Mouse (Mus musculus) heart, embryonic 15.5 days (tissue): ENCODE measurements around the gene Atg9b. TPM values are rescaled to one million over a fixed set of nuclear protein-coding genes. Genes with fewer than 3 reads are reported as not detected.
A peak's percentile ranks its signal among the peaks of the same experiment; 100 is the strongest.

ENCODE experiments used
- ATAC-seq: fragments of 200-750 bp; cut with Nextera tagmentation; replicated peaks from 2 replicates; pipeline ENCODE4 v1.8.0; 2017; ENCODE audit warnings: low read depth, moderate TSS enrichment; ENCODE audit not compliant: insufficient number of reproducible peaks, insufficient read depth, low FRiP score
- H3K27ac ChIP-seq: fragments of 300-500 bp; sonication (generic); 2 replicates; pipeline ENCODE4 v1.5.1; 2015; ENCODE audit warnings: mild to moderate bottlenecking, inconsistent platforms
- H3K27me3 ChIP-seq: fragments of 300-500 bp; sonication (generic); 2 replicates; pipeline ENCODE4 v1.6.1; 2015; ENCODE audit warnings: inconsistent platforms
- H3K36me3 ChIP-seq: fragments of 300-500 bp; sonication (generic); 2 replicates; pipeline ENCODE4 v1.6.1; 2015; ENCODE audit warnings: mild to moderate bottlenecking, inconsistent platforms
- H3K4me1 ChIP-seq: fragments of 300-500 bp; sonication (generic); replicated peaks from 2 replicates; pipeline ENCODE4 v1.6.1; 2015; ENCODE audit warnings: inconsistent platforms
- H3K4me2 ChIP-seq: fragments of 300-500 bp; sonication (generic); 2 replicates; pipeline ENCODE4 v1.6.1; 2015; ENCODE audit warnings: inconsistent platforms, mild to moderate bottlenecking, moderate library complexity
- H3K4me3 ChIP-seq: fragments of 300-500 bp; sonication (generic); 2 replicates; pipeline ENCODE4 v1.5.1; 2015; ENCODE audit warnings: mild to moderate bottlenecking, inconsistent platforms
- H3K9ac ChIP-seq: fragments of 300-500 bp; sonication (generic); 2 replicates; pipeline ENCODE4 v1.6.1; 2015; ENCODE audit warnings: mild to moderate bottlenecking, inconsistent platforms
- H3K9me3 ChIP-seq: fragments of 300-500 bp; sonication (generic); replicated peaks from 2 replicates; pipeline ENCODE4 v1.6.1; 2016; ENCODE audit warnings: inconsistent platforms
- WGBS: fragments of 180-500 bp; shearing (Covaris S2); methylation state at CpG from one replicate; pipeline ENCODE4 v1.1.7; 2015; ENCODE audit warnings: mixed read lengths; 5-methylcytosine and 5-hydroxymethylcytosine counted together
- polyA plus RNA-seq: library from polyadenylated mRNA; unstranded; fragments of >200 nt; fragmentation: Nextera tagmentation; extraction: Ambion mirVana; gene quantifications from 2 replicates; pipeline ENCODE4 v1.2.1, GENCODE M21; 2015

The Atg9b gene
- polyA plus RNA-seq, 1 experiment from 2014 or later = 0.81 TPM

DNA sequence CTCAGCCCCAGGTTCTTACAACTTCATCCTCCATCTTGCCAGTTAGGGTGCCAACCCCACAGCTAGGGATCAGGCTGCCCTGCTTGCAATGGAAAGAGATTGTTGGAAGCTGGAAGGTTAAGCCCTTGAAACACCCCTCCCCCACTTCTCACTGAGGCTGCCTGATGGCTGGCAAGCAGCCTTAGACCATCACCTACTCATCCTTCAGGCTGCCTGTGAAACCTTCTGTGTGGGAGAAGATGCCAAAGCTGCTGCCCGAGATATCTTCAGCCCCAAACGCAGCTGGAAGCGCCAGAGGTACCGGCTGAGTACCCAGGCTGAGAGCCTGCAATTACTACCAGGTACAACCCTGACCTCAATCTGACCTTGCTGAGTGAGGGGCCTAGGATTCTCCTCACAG is 12.4 kb downstream of the Atg9b start:
- Histone ChIP-seq H3K27ac (no peak overlapping the region), H3K4me1 (peaks cover 34% of the 10 kb centered on the region), H3K9ac (no peak overlapping the region)

DNA sequence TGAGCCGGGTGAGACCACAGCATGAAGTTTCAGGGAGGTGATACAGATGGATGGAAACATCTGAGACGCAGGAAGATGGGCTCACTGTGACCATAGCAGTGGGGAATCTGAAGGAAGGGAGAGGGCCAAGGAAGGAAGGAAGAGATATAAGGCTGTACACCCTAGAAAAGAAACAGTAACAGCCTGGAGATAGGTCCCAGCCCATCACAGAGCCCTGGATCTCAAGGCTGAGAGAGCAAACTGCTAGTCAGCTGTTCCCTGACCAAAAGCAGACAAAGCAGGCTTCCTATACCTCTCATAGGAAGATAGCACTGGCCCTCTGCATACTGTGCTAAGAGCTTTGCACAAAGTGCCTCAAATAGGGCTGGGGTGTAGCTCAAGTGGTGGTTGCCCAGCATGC is 13.2 kb downstream of the Atg9b start:
- Histone ChIP-seq H3K9ac (no peak overlapping the region), H3K4me1 (peaks cover 32% of the 10 kb centered on the region)
- ATAC-seq = no peak

More for the DNA sequence above, 12.4 kb downstream of the Atg9b start:
- Histone ChIP-seq H3K4me2 (no peak overlapping the region), H3K36me3 (no peaks in the 10 kb centered on the region), H3K4me3 (no peak overlapping the region), H3K27me3 (no peaks in the 10 kb centered on the region), H3K9me3 (no peaks in the 10 kb centered on the region)
- ATAC-seq = no peak
- WGBS = 58% methylated on average over 4 of the region's 4 CpGs

DNA sequence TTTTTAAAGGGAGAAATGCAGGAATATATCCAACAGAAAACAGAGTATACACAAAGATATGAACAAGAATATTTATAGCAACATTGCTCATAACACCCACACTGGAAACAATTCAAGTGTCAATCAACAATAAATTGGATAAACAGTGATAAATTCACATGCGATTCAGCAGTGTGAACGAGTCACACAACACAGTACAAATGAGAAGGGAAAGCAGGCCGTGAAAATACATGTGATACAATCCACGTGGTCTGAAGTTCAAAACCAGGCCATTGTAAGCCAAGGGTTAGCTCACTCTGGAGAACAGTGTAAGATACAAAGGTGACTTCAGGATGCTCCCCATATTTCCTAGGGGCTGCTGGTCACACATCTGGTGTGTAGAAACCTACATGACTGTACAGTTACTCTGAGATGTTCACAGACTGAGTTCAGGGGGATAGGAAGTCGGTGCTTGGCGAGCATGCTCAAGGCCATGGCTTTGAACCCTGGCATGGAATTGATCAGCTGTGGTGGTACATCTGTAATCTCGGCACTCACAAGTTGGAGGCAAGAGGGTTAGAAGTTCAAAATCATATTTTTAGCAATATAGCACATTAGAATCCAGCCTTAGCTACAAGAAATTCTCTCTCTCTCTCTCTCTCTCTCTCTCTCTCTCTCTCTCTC is 17.1 kb downstream of the Atg9b start:
- WGBS = 41% methylated on average over 7 of the region's 7 CpGs
- Histone ChIP-seq H3K4me2 (no peak overlapping the region), H3K4me3 (no peak overlapping the region), H3K9ac (no peak overlapping the region), H3K27me3 (no peaks in the 10 kb centered on the region), H3K9me3 (no peaks in the 10 kb centered on the region), H3K36me3 (no peaks in the 10 kb centered on the region), H3K27ac (peak overlapping the region; percentile 5; the same call in 1 of the 2 replicates), H3K4me1 (peaks cover 22% of the 10 kb centered on the region)
- ATAC-seq = no peak

More for the DNA sequence above, 13.2 kb downstream of the Atg9b start:
- Histone ChIP-seq H3K27me3 (no peaks in the 10 kb centered on the region), H3K36me3 (no peaks in the 10 kb centered on the region), H3K4me3 (no peak overlapping the region), H3K4me2 (no peak overlapping the region), H3K9me3 (no peaks in the 10 kb centered on the region), H3K27ac (no peak overlapping the region)
- 73% methylated on average over 2 of the region's 2 CpGs for WGBS

DNA sequence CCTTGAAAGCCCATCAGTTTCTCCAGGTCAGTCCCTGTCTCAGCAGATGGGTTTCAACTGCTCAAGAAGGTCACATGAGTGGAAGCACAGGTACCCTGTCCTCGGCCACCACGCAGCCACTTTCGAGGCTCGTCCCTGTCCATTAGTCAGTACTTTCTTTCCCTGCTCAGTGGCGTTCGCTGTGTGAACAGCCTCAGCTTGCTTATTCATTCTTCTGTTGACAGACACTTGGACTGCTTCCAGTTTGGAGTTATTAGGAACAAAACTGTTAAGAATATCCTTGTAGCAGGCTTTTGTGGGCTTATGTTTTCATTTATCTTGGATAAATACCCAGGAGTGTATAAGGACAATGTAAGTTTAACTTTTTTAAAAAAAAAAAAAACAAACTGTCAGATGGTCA is 17.7 kb downstream of the Atg9b start:
- 0 out of 2 replicates have a peak, but pooled peaks have one; percentile 8 for ATAC-seq
- H3K9ac ChIP-seq = no peak overlapping the region
- H3K9me3 ChIP-seq = no peaks in the 10 kb centered on the region
- peak overlapping the region; percentile 63 for H3K27ac ChIP-seq
- no peak overlapping the region for H3K4me2 ChIP-seq
- H3K4me3 ChIP-seq = no peak overlapping the region
- H3K36me3 ChIP-seq = no peaks in the 10 kb centered on the region
- H3K27me3 ChIP-seq = no peaks in the 10 kb centered on the region
- WGBS = 22% methylated on average over 6 of the region's 6 CpGs
- peaks cover 16% of the 10 kb centered on the region for H3K4me1 ChIP-seq

DNA sequence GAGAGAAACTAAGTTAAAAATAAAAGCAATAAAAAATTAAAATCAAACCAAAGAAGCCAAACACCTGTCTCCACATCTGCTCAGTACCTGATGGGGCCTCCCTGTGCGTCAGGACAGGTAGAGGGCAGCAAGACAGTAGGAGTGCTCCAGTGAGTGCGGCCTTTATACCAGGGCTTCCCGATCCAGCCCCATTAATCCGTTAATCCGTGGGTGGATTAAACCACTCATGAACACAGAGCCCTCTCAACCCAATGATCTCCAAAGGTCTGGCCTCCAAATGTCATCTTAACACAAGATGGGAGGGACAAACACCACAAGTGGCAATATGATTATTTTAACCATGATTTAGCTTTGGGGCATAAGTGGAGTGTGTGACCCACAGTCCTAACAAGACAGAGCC is 18.1 kb downstream of the Atg9b start:
- Histone ChIP-seq H3K27me3 (no peaks in the 10 kb centered on the region), H3K27ac (peak overlapping the region; percentile 63), H3K4me1 (peaks cover 16% of the 10 kb centered on the region), H3K36me3 (no peaks in the 10 kb centered on the region), H3K9me3 (no peaks in the 10 kb centered on the region), H3K4me3 (no peak overlapping the region), H3K9ac (no peak overlapping the region), H3K4me2 (no peak overlapping the region)
- WGBS = 77% methylated on average over 5 of the region's 5 CpGs
- no peak for ATAC-seq

DNA sequence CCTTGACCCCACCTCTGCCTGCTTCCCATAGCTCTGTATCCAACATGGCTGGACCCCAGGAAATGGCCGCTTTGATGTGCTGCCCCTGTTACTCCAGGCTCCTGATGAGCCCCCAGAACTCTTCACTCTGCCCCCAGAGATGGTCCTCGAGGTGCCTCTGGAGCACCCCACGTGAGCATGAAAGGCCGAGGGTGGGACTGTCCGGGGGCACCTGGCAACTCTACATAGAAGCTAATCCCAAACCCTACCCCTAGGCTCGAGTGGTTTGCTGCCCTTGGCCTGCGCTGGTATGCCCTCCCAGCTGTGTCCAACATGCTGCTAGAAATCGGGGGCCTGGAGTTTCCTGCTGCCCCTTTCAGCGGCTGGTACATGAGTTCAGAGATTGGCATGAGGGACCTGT is 22.2 kb downstream of the Atg9b start:
- WGBS = 84% methylated on average over 9 of the region's 9 CpGs
- H3K4me3 ChIP-seq = no peak overlapping the region
- H3K27ac ChIP-seq = no peak overlapping the region
- H3K36me3 ChIP-seq = no peaks in the 10 kb centered on the region
- no peak overlapping the region for H3K9ac ChIP-seq
- no peaks in the 10 kb centered on the region for H3K27me3 ChIP-seq
- H3K4me2 ChIP-seq = no peak overlapping the region
- no peak for ATAC-seq
- H3K9me3 ChIP-seq = no peaks in the 10 kb centered on the region
- peaks cover 20% of the 10 kb centered on the region for H3K4me1 ChIP-seq

DNA sequence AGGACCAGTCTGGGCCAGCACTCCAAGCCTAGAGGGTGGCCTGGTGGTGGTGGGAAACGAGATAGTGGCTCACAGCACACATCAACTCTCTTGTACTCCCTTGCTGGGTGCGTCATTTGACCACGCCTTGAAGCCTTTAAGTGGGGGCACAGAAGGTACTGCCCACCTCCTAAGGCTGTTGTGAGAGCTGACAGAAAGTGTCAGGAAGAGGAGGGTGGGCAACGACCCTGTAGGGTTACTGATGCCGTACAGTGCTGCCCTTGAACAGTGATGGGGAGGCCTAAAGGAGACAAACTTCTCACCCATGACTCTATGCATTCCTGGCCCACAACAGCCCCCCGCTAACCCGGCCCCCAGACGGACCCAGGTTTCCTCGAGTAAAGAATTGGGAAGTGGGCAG is 25.5 kb downstream of the Atg9b start:
- Histone ChIP-seq H3K4me1 (peaks cover 9% of the 10 kb centered on the region), H3K36me3 (no peaks in the 10 kb centered on the region), H3K4me2 (peak overlapping the region; percentile 49), H3K27me3 (no peaks in the 10 kb centered on the region), H3K9ac (no peak overlapping the region), H3K9me3 (no peaks in the 10 kb centered on the region), H3K4me3 (peak overlapping the region; percentile 48; the same call in 1 of the 2 replicates), H3K27ac (no peak overlapping the region)
- ATAC-seq = no peak
- 70% methylated on average over 9 of the region's 9 CpGs for WGBS

DNA sequence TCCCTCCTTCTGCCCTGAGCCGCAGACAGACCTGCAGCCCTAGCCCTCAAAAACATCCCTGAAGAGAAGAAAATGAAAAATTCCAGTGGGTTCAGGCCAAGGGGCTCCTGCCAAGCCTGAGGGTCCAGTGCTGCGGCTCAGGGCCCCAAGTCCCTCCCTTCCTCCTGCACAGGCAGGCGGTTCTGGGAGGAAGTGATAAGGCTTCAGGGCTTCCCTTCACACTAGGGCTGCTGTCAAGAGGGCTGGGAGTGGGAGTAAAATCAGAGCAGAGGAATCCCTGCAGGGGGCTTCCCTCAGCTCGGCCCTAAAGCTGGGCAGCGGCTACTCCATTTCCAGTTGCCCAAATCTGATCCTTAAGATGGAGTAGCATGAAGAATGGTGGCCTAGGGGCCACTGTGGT is 26.4 kb downstream of the Atg9b start:
- Histone ChIP-seq H3K27me3 (no peaks in the 10 kb centered on the region), H3K27ac (peak overlapping the region; percentile 79), H3K4me2 (peak overlapping the region; percentile 49), H3K9ac (peak overlapping the region; percentile 52), H3K9me3 (no peaks in the 10 kb centered on the region), H3K4me1 (peaks cover 11% of the 10 kb centered on the region), H3K36me3 (no peaks in the 10 kb centered on the region), H3K4me3 (peak overlapping the region; percentile 48)
- WGBS = 12% methylated on average over 5 of the region's 5 CpGs
- ATAC-seq = peak; percentile 47; the same call in 1 of the 2 replicates

DNA sequence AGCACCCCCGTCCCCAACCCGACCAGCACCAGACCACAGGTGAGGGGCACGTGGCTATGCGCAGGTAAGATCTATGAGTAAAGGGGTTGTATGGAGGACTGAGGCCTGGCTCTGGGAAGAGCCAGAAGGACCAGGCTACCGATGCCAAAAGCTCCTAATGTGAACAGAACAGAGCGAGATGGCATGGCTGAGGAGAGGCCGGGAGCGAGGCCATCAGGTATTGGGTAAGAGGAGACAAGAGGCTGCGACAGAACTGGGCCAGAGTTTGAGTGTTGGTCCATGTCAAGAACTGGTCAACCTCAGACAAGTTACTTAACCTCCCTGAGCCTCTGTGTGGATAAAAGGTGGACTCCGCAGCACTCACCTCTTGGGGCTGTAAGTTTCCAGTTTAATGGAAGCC is 27.0 kb downstream of the Atg9b start:
- H3K27me3 ChIP-seq = no peaks in the 10 kb centered on the region
- peaks cover 15% of the 10 kb centered on the region for H3K4me1 ChIP-seq
- H3K4me2 ChIP-seq = peak overlapping the region; percentile 49
- no peaks in the 10 kb centered on the region for H3K9me3 ChIP-seq
- ATAC-seq = no peak
- H3K4me3 ChIP-seq = peak overlapping the region; percentile 48
- peak overlapping the region; percentile 52 for H3K9ac ChIP-seq
- H3K27ac ChIP-seq = peak overlapping the region; percentile 79
- H3K36me3 ChIP-seq = no peaks in the 10 kb centered on the region
- WGBS = 72% methylated on average over 10 of the region's 10 CpGs

DNA sequence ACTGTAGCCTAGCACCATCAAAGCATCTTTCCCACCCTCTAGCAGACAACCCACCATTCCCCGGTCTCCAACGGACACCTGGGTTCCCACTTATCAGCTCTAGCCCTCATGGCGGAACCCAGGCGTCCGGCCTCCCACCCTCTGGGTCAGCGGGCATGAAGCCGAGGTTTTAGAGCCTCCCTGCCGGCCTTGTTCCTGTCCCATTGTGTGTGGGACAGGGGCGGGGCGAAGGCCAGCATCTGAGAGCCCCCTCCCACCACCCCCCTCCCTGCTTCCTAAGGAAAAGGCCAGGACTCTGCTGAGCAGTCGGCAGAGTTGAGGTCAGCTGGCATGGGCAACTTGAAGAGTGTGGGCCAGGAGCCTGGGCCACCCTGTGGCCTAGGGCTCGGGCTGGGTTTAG is 27.4 kb downstream of the Atg9b start, which contains the start of gene Nos3:
Gene Nos3, plus strand, starts transcription at position 303 of the 400 bp plus-strand sequence.
- WGBS = 66% methylated on average over 12 of the region's 12 CpGs

DNA sequence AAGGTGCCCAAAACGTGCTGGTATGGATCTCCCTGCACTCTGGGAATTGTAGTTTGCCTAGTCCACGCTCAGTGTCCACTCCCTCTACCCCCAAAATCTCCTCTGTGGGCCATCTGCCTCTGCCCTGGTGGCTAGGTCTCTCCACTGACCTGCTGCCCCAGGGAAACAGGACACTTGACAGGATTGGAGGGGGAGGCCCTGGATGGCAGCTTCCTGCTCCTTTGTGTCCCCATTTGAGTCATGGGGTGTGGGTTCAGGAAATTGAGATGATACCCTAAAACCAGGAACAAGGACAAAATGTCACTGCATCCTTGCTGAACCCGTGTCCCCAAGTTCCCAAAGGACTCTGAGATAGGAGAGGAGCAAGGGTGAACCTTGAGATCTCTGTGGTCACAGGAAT is 27.9 kb downstream of the Atg9b start:
- 60% methylated on average over 3 of the region's 3 CpGs for WGBS
- Histone ChIP-seq H3K36me3 (no peaks in the 10 kb centered on the region), H3K4me3 (no peak overlapping the region), H3K4me2 (no peak overlapping the region), H3K27me3 (no peaks in the 10 kb centered on the region; the same call in 1 of the 2 replicates), H3K4me1 (peaks cover 15% of the 10 kb centered on the region), H3K9ac (no peak overlapping the region), H3K9me3 (no peaks in the 10 kb centered on the region), H3K27ac (peak overlapping the region; percentile 79)
- ATAC-seq = no peak

More for the DNA sequence above, 27.4 kb downstream of the Atg9b start, which contains the start of gene Nos3:
- Histone ChIP-seq H3K4me3 (peak within 1 kb of the TSS; percentile 48), H3K4me1 (peaks cover 15% of the 10 kb centered on the region), H3K9ac (peak within 1 kb of the TSS; percentile 52), H3K9me3 (no peaks in the 10 kb centered on the region), H3K36me3 (no peaks in the 10 kb centered on the region), H3K4me2 (peak within 1 kb of the TSS; percentile 49), H3K27me3 (no peaks in the 10 kb centered on the region), H3K27ac (peak within 1 kb of the TSS; percentile 79)
- ATAC-seq = peak; percentile 61

DNA sequence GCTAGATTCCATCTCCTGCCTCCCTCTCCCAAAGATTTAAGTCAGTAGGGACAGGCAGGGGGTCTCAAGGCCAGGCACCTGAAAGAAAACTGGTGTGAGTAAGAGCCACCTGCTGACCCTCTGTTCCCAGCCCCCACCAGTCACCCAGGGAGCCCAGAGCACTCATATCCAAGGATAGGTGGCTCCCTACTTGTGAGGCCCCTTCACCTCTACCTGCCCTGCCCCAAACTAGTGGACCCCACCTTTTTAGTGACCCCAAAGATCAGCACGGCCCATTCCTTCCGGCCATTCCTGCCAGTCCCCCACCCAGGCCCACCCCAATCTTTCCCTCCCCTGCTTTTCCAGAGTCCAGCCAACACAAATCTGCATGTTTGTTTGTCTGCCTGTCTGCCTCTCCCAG is 28.5 kb downstream of the Atg9b start:
- H3K4me3 ChIP-seq = no peak overlapping the region
- ATAC-seq = no peak
- WGBS = 86% methylated on average over 2 of the region's 2 CpGs
- H3K27me3 ChIP-seq = no peaks in the 10 kb centered on the region; the same call in 1 of the 2 replicates
- no peak overlapping the region for H3K9ac ChIP-seq
- peaks cover 15% of the 10 kb centered on the region for H3K4me1 ChIP-seq
- 0 out of 2 replicates have a peak overlapping the region, but pooled peaks have one; percentile 10 for H3K27ac ChIP-seq
- no peaks in the 10 kb centered on the region for H3K36me3 ChIP-seq
- no peaks in the 10 kb centered on the region for H3K9me3 ChIP-seq
- no peak overlapping the region for H3K4me2 ChIP-seq
